Mouse (Mus musculus) heart, embryonic 13.5 days (tissue): ENCODE data around the gene Tfap2a. TPM values are rescaled to one million over a fixed set of nuclear protein-coding genes. Genes with fewer than 3 reads are reported as not detected.

Source experiments
- ATAC-seq: fragments of 200-750 bp; cut with Nextera tagmentation; 2 replicates; pipeline ENCODE4 v1.8.0; 2017; ENCODE audit warnings: moderate TSS enrichment; ENCODE audit not compliant: insufficient number of reproducible peaks, low FRiP score, low TSS enrichment; ENCODE audit errors: extremely low read depth
- H3K27ac ChIP-seq: fragments of 300-500 bp; sonication (generic); replicated peaks from 2 replicates; pipeline ENCODE4 v1.5.1; 2015; ENCODE audit warnings: moderate library complexity, mild to moderate bottlenecking, inconsistent platforms
- H3K27me3 ChIP-seq: fragments of 300-500 bp; sonication (generic); replicated peaks from 2 replicates; pipeline ENCODE4 v1.6.1; 2015; ENCODE audit warnings: mild to moderate bottlenecking, inconsistent platforms
- H3K36me3 ChIP-seq: fragments of 300-500 bp; sonication (generic); 2 replicates; pipeline ENCODE4 v1.6.1; 2015; ENCODE audit warnings: mild to moderate bottlenecking, inconsistent platforms
- H3K4me1 ChIP-seq: fragments of 300-500 bp; sonication (generic); 2 replicates; pipeline ENCODE4 v1.6.1; 2015; ENCODE audit warnings: inconsistent platforms
- H3K4me2 ChIP-seq: fragments of 300-500 bp; sonication (generic); 2 replicates; pipeline ENCODE4 v1.6.1; 2015; ENCODE audit warnings: inconsistent platforms, mild to moderate bottlenecking, moderate library complexity
- H3K4me3 ChIP-seq: fragments of 300-500 bp; sonication (generic); 2 replicates; pipeline ENCODE4 v1.5.1; 2015; ENCODE audit warnings: moderate library complexity, mild to moderate bottlenecking, inconsistent platforms
- H3K9ac ChIP-seq: fragments of 300-500 bp; sonication (generic); 2 replicates; pipeline ENCODE4 v1.6.1; 2015; ENCODE audit warnings: inconsistent platforms, mild to moderate bottlenecking, moderate library complexity
- H3K9me3 ChIP-seq: fragments of 300-500 bp; sonication (generic); 2 replicates; pipeline ENCODE4 v1.6.1; 2016; ENCODE audit warnings: inconsistent platforms
- WGBS: fragments of 180-500 bp; shearing (Covaris S2); methylation state at CpG from one replicate; pipeline ENCODE4 v1.1.7; 2015; ENCODE audit warnings: mixed read lengths; 5-methylcytosine and 5-hydroxymethylcytosine counted together
- polyA plus RNA-seq: library from polyadenylated mRNA; unstranded; fragments of >200 nt; fragmentation: Nextera tagmentation; extraction: Ambion mirVana; gene quantifications from 2 replicates; pipeline ENCODE4 v1.2.1, GENCODE M21; 2015

Gene Tfap2a
- polyA plus RNA-seq, 1 experiment from 2014 or later: 0.16 TPM

- Histone ChIP-seq H3K4me1 (no peaks in the 10 kb centered on the region), H3K27ac (no peak overlapping the region), H3K27me3 (peaks cover 83% of the 10 kb centered on the region), H3K36me3 (no peaks in the 10 kb centered on the region), H3K4me3 (peak overlapping the region; percentile 59), H3K4me2 (peak overlapping the region; percentile 85), H3K9me3 (no peaks in the 10 kb centered on the region), H3K9ac (no peak overlapping the region)
- 10% methylated on average over 5 of the region's 5 CpGs for WGBS
- ATAC-seq: no peak
Observed at GRCm38 (mm10) chr13:40723598-40723920, 14.6 kb downstream of the Tfap2a start.

- no peaks in the 10 kb centered on the region for H3K9me3 ChIP-seq
- H3K27me3 ChIP-seq: peaks cover 83% of the 10 kb centered on the region
- H3K4me2 ChIP-seq: peak overlapping the region; percentile 85
- no peaks in the 10 kb centered on the region for H3K36me3 ChIP-seq
- peak overlapping the region; percentile 59 for H3K4me3 ChIP-seq
- peak; percentile 95 for ATAC-seq
- H3K4me1 ChIP-seq: no peaks in the 10 kb centered on the region
- WGBS: under 1% methylated on average over 70 of the region's 70 CpGs
- H3K9ac ChIP-seq: peak overlapping the region; percentile 74
- no peak overlapping the region for H3K27ac ChIP-seq
Observed at GRCm38 (mm10) chr13:40722741-40723597, 15.2 kb downstream of the Tfap2a start.

- Histone ChIP-seq H3K27me3 (peaks cover 85% of the 10 kb centered on the region), H3K9ac (no peak overlapping the region), H3K4me1 (peaks cover 4% of the 10 kb centered on the region; the same call in 1 of the 2 replicates), H3K4me3 (no peak overlapping the region), H3K9me3 (no peaks in the 10 kb centered on the region), H3K36me3 (no peaks in the 10 kb centered on the region), H3K27ac (no peak overlapping the region), H3K4me2 (no peak overlapping the region; the same call in 1 of the 2 replicates)
- 18% methylated on average over 9 of the region's 9 CpGs for WGBS
- ATAC-seq: no peak
Observed at GRCm38 (mm10) chr13:40719741-40720082, 18.5 kb downstream of the Tfap2a start.

- ATAC-seq: no peak
- Histone ChIP-seq H3K9ac (no peak overlapping the region), H3K27me3 (peaks cover 85% of the 10 kb centered on the region), H3K9me3 (no peaks in the 10 kb centered on the region), H3K4me3 (no peak overlapping the region), H3K4me2 (no peak overlapping the region; the same call in 1 of the 2 replicates), H3K36me3 (no peaks in the 10 kb centered on the region), H3K4me1 (peaks cover 4% of the 10 kb centered on the region; the same call in 1 of the 2 replicates), H3K27ac (no peak overlapping the region)
- WGBS: 23% methylated on average over 14 of the region's 14 CpGs
Observed at GRCm38 (mm10) chr13:40719066-40719740, 19.0 kb downstream of the Tfap2a start.

- H3K27ac ChIP-seq: no peak overlapping the region
- no peaks in the 10 kb centered on the region for H3K9me3 ChIP-seq
- ATAC-seq: no peak
- H3K27me3 ChIP-seq: peaks cover 94% of the 10 kb centered on the region
- no peaks in the 10 kb centered on the region for H3K36me3 ChIP-seq
- 7% methylated on average over 29 of the region's 37 CpGs for WGBS
- no peak overlapping the region for H3K9ac ChIP-seq
- peak overlapping the region; percentile 26 for H3K4me3 ChIP-seq
- H3K4me2 ChIP-seq: peak overlapping the region; percentile 58
- peaks cover 4% of the 10 kb centered on the region; the same call in 1 of the 2 replicates for H3K4me1 ChIP-seq
Observed at GRCm38 (mm10) chr13:40716771-40717716, 21.1 kb downstream of the Tfap2a start.

GRCm38 (mm10) chr13:40714531-40714930 is 23.6 kb downstream of the Tfap2a start:
- H3K27ac ChIP-seq: no peak overlapping the region
- ATAC-seq: no peak
- H3K27me3 ChIP-seq: peaks cover 98% of the 10 kb centered on the region
- H3K9me3 ChIP-seq: no peaks in the 10 kb centered on the region
- H3K4me2 ChIP-seq: no peak overlapping the region
- 2% methylated on average over 2 of the region's 2 CpGs for WGBS
- no peaks in the 10 kb centered on the region for H3K36me3 ChIP-seq
- H3K4me3 ChIP-seq: no peak overlapping the region
- H3K9ac ChIP-seq: no peak overlapping the region
- H3K4me1 ChIP-seq: peaks cover 4% of the 10 kb centered on the region; the same call in 1 of the 2 replicates

GRCm38 (mm10) chr13:40713681-40714080 is 24.5 kb downstream of the Tfap2a start:
- H3K27ac ChIP-seq: no peak overlapping the region
- 7% methylated on average over 5 of the region's 5 CpGs for WGBS

GRCm38 (mm10) chr13:40713241-40713640 is 24.9 kb downstream of the Tfap2a start:
- WGBS: 7% methylated on average over 4 of the region's 4 CpGs
- no peak overlapping the region for H3K27ac ChIP-seq
- H3K9me3 ChIP-seq: no peaks in the 10 kb centered on the region
- H3K4me2 ChIP-seq: no peak overlapping the region
- H3K27me3 ChIP-seq: peaks cover 98% of the 10 kb centered on the region
- no peak for ATAC-seq
- H3K4me1 ChIP-seq: peaks cover 7% of the 10 kb centered on the region; the same call in 1 of the 2 replicates
- H3K4me3 ChIP-seq: no peak overlapping the region
- H3K36me3 ChIP-seq: no peaks in the 10 kb centered on the region
- H3K9ac ChIP-seq: no peak overlapping the region

More at GRCm38 (mm10) chr13:40713681-40714080, 24.5 kb downstream of the Tfap2a start:
- no peaks in the 10 kb centered on the region for H3K36me3 ChIP-seq
- no peak for ATAC-seq
- H3K4me1 ChIP-seq: peaks cover 7% of the 10 kb centered on the region; the same call in 1 of the 2 replicates
- H3K4me2 ChIP-seq: no peak overlapping the region
- no peak overlapping the region for H3K9ac ChIP-seq
- H3K9me3 ChIP-seq: no peaks in the 10 kb centered on the region
- no peak overlapping the region for H3K4me3 ChIP-seq
- peaks cover 98% of the 10 kb centered on the region for H3K27me3 ChIP-seq

GRCm38 (mm10) chr13:40712526-40712832 is 25.7 kb downstream of the Tfap2a start:
- H3K9me3 ChIP-seq: no peaks in the 10 kb centered on the region
- H3K4me3 ChIP-seq: no peak overlapping the region
- no peak overlapping the region for H3K9ac ChIP-seq
- H3K36me3 ChIP-seq: no peaks in the 10 kb centered on the region
- no peak overlapping the region for H3K4me2 ChIP-seq
- peaks cover 98% of the 10 kb centered on the region for H3K27me3 ChIP-seq
- peaks cover 7% of the 10 kb centered on the region; the same call in 1 of the 2 replicates for H3K4me1 ChIP-seq
- H3K27ac ChIP-seq: no peak overlapping the region
- no peak for ATAC-seq
- WGBS: 4% methylated on average over 4 of the region's 4 CpGs

GRCm38 (mm10) chr13:40711661-40712525 is 26.3 kb downstream of the Tfap2a start:
- no peak overlapping the region for H3K27ac ChIP-seq
- H3K4me2 ChIP-seq: no peak overlapping the region
- H3K27me3 ChIP-seq: peaks cover 98% of the 10 kb centered on the region
- ATAC-seq: no peak
- 1% methylated on average over 7 of the region's 7 CpGs for WGBS
- H3K9me3 ChIP-seq: no peaks in the 10 kb centered on the region
- H3K9ac ChIP-seq: no peak overlapping the region
- peaks cover 6% of the 10 kb centered on the region; the same call in 1 of the 2 replicates for H3K4me1 ChIP-seq
- no peaks in the 10 kb centered on the region for H3K36me3 ChIP-seq
- H3K4me3 ChIP-seq: no peak overlapping the region
